Mouse (Mus musculus): ENCODE data around the gene Kcnip1.

DNA sequence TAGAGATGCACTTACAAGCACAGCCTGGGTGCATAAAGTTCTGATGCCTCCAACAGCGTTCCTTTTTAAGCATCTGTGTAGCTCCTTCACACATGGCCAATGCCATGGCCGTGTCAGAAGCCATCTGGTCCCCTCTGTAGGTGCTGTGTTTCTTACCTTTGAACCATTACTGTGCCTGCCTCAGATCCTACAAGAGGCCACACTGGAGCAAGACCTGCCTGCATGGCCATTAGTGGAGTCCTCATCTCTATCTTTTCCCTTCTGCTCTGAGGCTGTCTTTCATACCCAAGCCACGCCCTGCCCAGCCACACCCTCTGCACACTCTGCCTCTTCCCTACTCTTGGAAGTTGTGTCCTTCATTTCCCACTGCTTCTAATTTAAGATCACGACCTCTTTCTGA is 400.1 kb downstream of the Kcnip1 start:
- TF ChIP-seq EP300 (IDR thresholded peaks at IDR 0.05; ENCODE audit: low read depth), result no peak
- no peak for TF ChIP-seq CTCF (IDR thresholded peaks at IDR 0.05; ENCODE audit: low read depth)

Measured in liver, embryonic 14.5 days (tissue).